Mouse (Mus musculus): ENCODE measurements at regions not wholly inside any gene's neighbourhood (a gene's known extent, or its start where the extent isn't known, plus 50 kb on each side); places are given as distances from the start of the nearest gene placed in this dataset.
A peak's percentile ranks its signal among the peaks of the same experiment; 100 is the strongest.

GRCm38 (mm10) chr17:83964454-83965211, 116.9 kb upstream of the Haao start:
- no peak for DNase-seq (ENCODE audit: low read depth)

- DNase-seq (ENCODE audit: low read depth), result peak; percentile 20
These were observed 115.8 kb upstream of the Haao start for GRCm38 (mm10) chr17:83963561-83963960.

GRCm38 (mm10) chr17:83962841-83963240, 115.1 kb upstream of the Haao start:
- no peak for DNase-seq (ENCODE audit: low read depth)

GRCm38 (mm10) chr17:83962126-83962525, 114.4 kb upstream of the Haao start:
- peak; percentile 85 for DNase-seq (ENCODE audit: low read depth)

- no peak for DNase-seq (ENCODE audit: low read depth)
These were observed 113.1 kb upstream of the Haao start for GRCm38 (mm10) chr17:83960821-83961220.

GRCm38 (mm10) chr17:83960158-83960557, 112.4 kb upstream of the Haao start:
- no peak for DNase-seq (ENCODE audit: low read depth)

- DNase-seq (ENCODE audit: low read depth), result no peak
These were observed 111.5 kb upstream of the Haao start for GRCm38 (mm10) chr17:83959159-83959848.

GRCm38 (mm10) chr17:83958706-83959105, 110.9 kb upstream of the Haao start:
- DNase-seq (ENCODE audit: low read depth), result no peak

- no peak for DNase-seq (ENCODE audit: low read depth)
These were observed 110.1 kb upstream of the Haao start for GRCm38 (mm10) chr17:83957661-83958540.

GRCm38 (mm10) chr17:83956821-83957565, 109.2 kb upstream of the Haao start:
- no peak for DNase-seq (ENCODE audit: low read depth)

- DNase-seq (ENCODE audit: low read depth), result no peak
These were observed 108.2 kb upstream of the Haao start for GRCm38 (mm10) chr17:83955978-83956377.

GRCm38 (mm10) chr17:83955058-83955697, 107.4 kb upstream of the Haao start:
- no peak for DNase-seq (ENCODE audit: low read depth)

- no peak for DNase-seq (ENCODE audit: low read depth)
These were observed 106.7 kb upstream of the Haao start for GRCm38 (mm10) chr17:83954291-83955057.

GRCm38 (mm10) chr17:83953656-83954055, 105.9 kb upstream of the Haao start:
- no peak for DNase-seq (ENCODE audit: low read depth)

GRCm38 (mm10) chr17:83946718-83947117, 99.0 kb upstream of the Haao start:
- no peak for DNase-seq (ENCODE audit: low read depth)

- no peak for DNase-seq (ENCODE audit: low read depth)
These were observed 91.6 kb upstream of the Haao start for GRCm38 (mm10) chr17:83939344-83939743.

GRCm38 (mm10) chr17:83938671-83939244, 91.0 kb upstream of the Haao start:
- no peak for DNase-seq (ENCODE audit: low read depth)

GRCm38 (mm10) chr17:83937576-83937975, 89.8 kb upstream of the Haao start:
- no peak for DNase-seq (ENCODE audit: low read depth)

GRCm38 (mm10) chr17:83936677-83937076, 88.9 kb upstream of the Haao start:
- no peak for DNase-seq (ENCODE audit: low read depth)

- DNase-seq (ENCODE audit: low read depth), result no peak
These were observed 88.2 kb upstream of the Haao start for GRCm38 (mm10) chr17:83935969-83936368.
